Mouse (Mus musculus): ENCODE results near the gene Nhlrc4.

Nhlrc4 gene

GRCm38 (mm10) chr17:25958771-25959494 lies 14.2 kb upstream of the Nhlrc4 start:
- no peak for DNase-seq (ENCODE audit: low read depth, low spot score)

- DNase-seq (ENCODE audit: low read depth, low spot score): no peak
Measured at GRCm38 (mm10) chr17:25957586-25958051, 12.9 kb upstream of the Nhlrc4 start.

- no peak for DNase-seq (ENCODE audit: low read depth, low spot score)
Measured at GRCm38 (mm10) chr17:25956631-25957030, 11.9 kb upstream of the Nhlrc4 start.

- no peak for DNase-seq (ENCODE audit: low read depth, low spot score)
Measured at GRCm38 (mm10) chr17:25956201-25956600, 11.4 kb upstream of the Nhlrc4 start.

GRCm38 (mm10) chr17:25955736-25956135 lies 11.0 kb upstream of the Nhlrc4 start:
- no peak for DNase-seq (ENCODE audit: low read depth, low spot score)

GRCm38 (mm10) chr17:25954671-25955070 lies 9.9 kb upstream of the Nhlrc4 start:
- no peak for DNase-seq (ENCODE audit: low read depth, low spot score)

GRCm38 (mm10) chr17:25953161-25953560 lies 8.4 kb upstream of the Nhlrc4 start:
- no peak for DNase-seq (ENCODE audit: low read depth, low spot score)

GRCm38 (mm10) chr17:25951803-25952623 lies 7.3 kb upstream of the Nhlrc4 start, which contains the start of gene A930017K11Rik:
Gene A930017K11Rik, minus strand, starts transcription at chr17:25952565.
- no peak for DNase-seq (ENCODE audit: low read depth, low spot score)

GRCm38 (mm10) chr17:25951225-25951802 lies 6.6 kb upstream of the Nhlrc4 start:
- no peak for DNase-seq (ENCODE audit: low read depth, low spot score)

GRCm38 (mm10) chr17:25950706-25951105 lies 5.9 kb upstream of the Nhlrc4 start:
- no peak for DNase-seq (ENCODE audit: low read depth, low spot score)

- DNase-seq (ENCODE audit: low read depth, low spot score): no peak
Measured at GRCm38 (mm10) chr17:25949981-25950380, 5.2 kb upstream of the Nhlrc4 start.

- no peak for DNase-seq (ENCODE audit: low read depth, low spot score)
Measured at GRCm38 (mm10) chr17:25948051-25948450, 3.3 kb upstream of the Nhlrc4 start.

GRCm38 (mm10) chr17:25947576-25947975 lies 2.8 kb upstream of the Nhlrc4 start:
- no peak for DNase-seq (ENCODE audit: low read depth, low spot score)

- no peak for DNase-seq (ENCODE audit: low read depth, low spot score)
Measured at GRCm38 (mm10) chr17:25946891-25947290, 2.1 kb upstream of the Nhlrc4 start.

- DNase-seq (ENCODE audit: low read depth, low spot score): no peak
Measured at GRCm38 (mm10) chr17:25946349-25946748, 1.6 kb upstream of the Nhlrc4 start.

GRCm38 (mm10) chr17:25945517-25946155 lies 875 bp upstream of the Nhlrc4 start:
- no peak for DNase-seq (ENCODE audit: low read depth, low spot score)

- no peak for DNase-seq (ENCODE audit: low read depth, low spot score)
Measured at GRCm38 (mm10) chr17:25943769-25944168, 992 bp downstream of the Nhlrc4 start.

GRCm38 (mm10) chr17:25943221-25943620 lies 1.5 kb downstream of the Nhlrc4 start:
- DNase-seq (ENCODE audit: low read depth, low spot score): no peak

GRCm38 (mm10) chr17:25942597-25943151 lies 2.1 kb downstream of the Nhlrc4 start:
- no peak for DNase-seq (ENCODE audit: low read depth, low spot score)

- peak; percentile 55 for DNase-seq (ENCODE audit: low read depth, low spot score)
Measured at GRCm38 (mm10) chr17:25941511-25942241, 3.1 kb downstream of the Nhlrc4 start.

- DNase-seq (ENCODE audit: low read depth, low spot score): no peak
Measured at GRCm38 (mm10) chr17:25934526-25934925, 10.2 kb downstream of the Nhlrc4 start.

Data from retina, postnatal 7 days (tissue).